12 mouse cellular contexts compared by ENCODE assay signal in the genomic region with DNA sequence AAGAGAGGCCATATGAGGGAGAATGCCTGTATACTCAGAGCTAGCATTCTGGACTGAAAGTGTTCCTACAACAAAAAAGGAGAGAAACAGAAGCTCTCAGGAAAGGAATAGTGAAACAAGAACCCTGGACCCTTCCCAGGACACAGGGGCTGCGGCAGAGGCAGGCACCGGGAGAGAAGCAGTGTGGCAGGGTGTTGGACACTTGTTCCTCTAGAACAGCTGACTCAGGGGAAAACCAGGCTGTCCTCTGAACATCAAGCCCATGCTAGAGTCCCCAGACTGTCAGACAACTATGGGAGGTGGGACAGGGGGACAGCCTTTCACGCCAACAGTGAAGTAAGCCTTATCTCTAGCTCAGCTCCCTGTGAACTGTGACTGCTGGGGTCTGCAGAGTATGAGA. TPM values are rescaled to one million over a fixed set of nuclear protein-coding genes. Genes with fewer than 3 reads are reported as not detected.
A peak's percentile ranks its signal among the peaks of the same experiment; 100 is the strongest.
DNase-seq lines count a peak whose midpoint lies in the region; ATAC-seq and TF ChIP-seq lines count a peak whose summit lies in the region.
"Had no signal": no experiment of that assay in that cellular context is flagged by ENCODE, and none has a peak within 500 bp of the region (broad histone marks: within the 10 kb centered on the region; RNA-seq: fewer than 3 reads in every experiment).

No protein-coding gene starts in this region.

- peaks cover 9% of the 10 kb centered on the region for H3K36me3 ChIP-seq in intestine, embryonic 14.5 days (ENCODE audit: control insufficient read depth, insufficient read depth, low read length)
- H3K36me3 ChIP-seq in intestine, postnatal 0 days (ENCODE audit: control insufficient read depth, insufficient read depth): peaks cover 1% of the 10 kb centered on the region
- peaks cover 3% of the 10 kb centered on the region for H3K36me3 ChIP-seq in embryonic facial prominence, embryonic 11.5 days (replicated peaks; ENCODE audit: control insufficient read depth, insufficient read depth, low read depth, low read length)
- H3K36me3 ChIP-seq in hindbrain, embryonic 16.5 days (ENCODE audit: control insufficient read depth, insufficient read depth, low read length): peaks cover 7% of the 10 kb centered on the region; the same call in 1 of the 2 replicates
- H3K36me3 ChIP-seq in midbrain, embryonic 14.5 days (ENCODE audit: control insufficient read depth, insufficient read depth, low read length): peaks cover 6% of the 10 kb centered on the region

- H3K4me2 ChIP-seq in intestine, embryonic 14.5 days (ENCODE audit: low read length): peak overlapping the region; percentile 90
- H3K4me2 ChIP-seq in intestine, postnatal 0 days (replicated peaks; ENCODE audit: low read depth): no peak overlapping the region
- no peak overlapping the region; the same call in 1 of the 2 replicates for H3K4me2 ChIP-seq in embryonic facial prominence, embryonic 11.5 days (ENCODE audit: low read depth, low read length)
- H3K4me2 ChIP-seq in hindbrain, embryonic 16.5 days (ENCODE audit: low read length): peak overlapping the region; percentile 97
- H3K4me2 ChIP-seq in midbrain, embryonic 14.5 days (ENCODE audit: low read length): peak overlapping the region; percentile 96; the same call in 1 of the 2 replicates

- no peak for TF ChIP-seq CTCF in intestine, postnatal 0 days (IDR thresholded peaks at IDR 0.05; ENCODE audit: low read depth)

- H3K4me3 ChIP-seq in intestine, embryonic 14.5 days (ENCODE audit: low read depth, low read length): no peak overlapping the region
- H3K4me3 ChIP-seq in intestine, postnatal 0 days (ENCODE audit: low read depth, low read length): no peak overlapping the region
- H3K4me3 ChIP-seq in embryonic facial prominence, embryonic 11.5 days (ENCODE audit: low read depth, low read length): no peak overlapping the region
- H3K4me3 ChIP-seq in hindbrain, embryonic 16.5 days (ENCODE audit: low read length): no peak overlapping the region
- H3K4me3 ChIP-seq in midbrain, embryonic 14.5 days (replicated peaks; ENCODE audit: low read depth, low read length): no peak overlapping the region

- no peak overlapping the region for H3K9ac ChIP-seq in intestine, embryonic 14.5 days (ENCODE audit: low read length)
- H3K9ac ChIP-seq in intestine, postnatal 0 days (ENCODE audit: low read depth, low read length): no peak overlapping the region
- H3K9ac ChIP-seq in embryonic facial prominence, embryonic 11.5 days (replicated peaks; ENCODE audit: low read length): no peak overlapping the region; the same call in 1 of the 2 replicates
- peak overlapping the region; percentile 14; the same call in 1 of the 2 replicates for H3K9ac ChIP-seq in hindbrain, embryonic 16.5 days (ENCODE audit: low read depth, low read length)
- no peak overlapping the region for H3K9ac ChIP-seq in midbrain, embryonic 14.5 days (replicated peaks; ENCODE audit: low read length)

- H3K4me1 ChIP-seq in intestine, embryonic 14.5 days (replicated peaks; ENCODE audit: control insufficient read depth, insufficient read depth, low read length): peaks cover 70% of the 10 kb centered on the region
- H3K4me1 ChIP-seq in intestine, postnatal 0 days (replicated peaks; ENCODE audit: control insufficient read depth, insufficient read depth, low read length): peaks cover 15% of the 10 kb centered on the region
- H3K4me1 ChIP-seq in embryonic facial prominence, embryonic 11.5 days (ENCODE audit: control insufficient read depth, insufficient read depth, low read length): peaks cover 33% of the 10 kb centered on the region
- peaks cover 58% of the 10 kb centered on the region for H3K4me1 ChIP-seq in hindbrain, embryonic 16.5 days (ENCODE audit: control insufficient read depth, insufficient read depth, low read depth, low read length)
- H3K4me1 ChIP-seq in midbrain, embryonic 14.5 days (ENCODE audit: control insufficient read depth, insufficient read depth, low read length): peaks cover 62% of the 10 kb centered on the region

- H3K27me3 ChIP-seq in intestine, embryonic 14.5 days (replicated peaks; ENCODE audit: control insufficient read depth, insufficient read depth, low read length): peaks cover 12% of the 10 kb centered on the region; the same call in 1 of the 2 replicates
- peaks cover 14% of the 10 kb centered on the region; the same call in 1 of the 2 replicates for H3K27me3 ChIP-seq in intestine, postnatal 0 days (replicated peaks; ENCODE audit: control insufficient read depth, insufficient read depth, low read length)
- H3K27me3 ChIP-seq in embryonic facial prominence, embryonic 11.5 days (ENCODE audit: control insufficient read depth, insufficient read depth, low read length): no peaks in the 10 kb centered on the region; the same call in 1 of the 2 replicates
- H3K27me3 ChIP-seq in hindbrain, embryonic 16.5 days (replicated peaks; ENCODE audit: control insufficient read depth, insufficient read depth, low read length): no peaks in the 10 kb centered on the region
- H3K27me3 ChIP-seq in midbrain, embryonic 14.5 days (ENCODE audit: control insufficient read depth, insufficient read depth, low read length): peaks cover 15% of the 10 kb centered on the region; the same call in 1 of the 2 replicates

- ATAC-seq in intestine, embryonic 14.5 days (replicated peaks; ENCODE audit: low FRiP score, low TSS enrichment, low read depth): no peak
- ATAC-seq in intestine, postnatal 0 days: no peak
- ATAC-seq in embryonic facial prominence, embryonic 11.5 days (replicated peaks; ENCODE audit: insufficient number of reproducible peaks, low FRiP score, low TSS enrichment, low read depth): no peak
- ATAC-seq in hindbrain, embryonic 16.5 days: no peak
- no peak for ATAC-seq in midbrain, embryonic 14.5 days (ENCODE audit: low FRiP score, low TSS enrichment)

- intact Hi-C loops in heart, postnatal 36 days (cut with DNase I): no loop called here

- WGBS in intestine, embryonic 14.5 days: 83% methylated on average over 3 of the region's 3 CpGs
- 78% methylated on average over 3 of the region's 3 CpGs for WGBS in intestine, postnatal 0 days
- WGBS in embryonic facial prominence, embryonic 11.5 days: 80% methylated on average over 3 of the region's 3 CpGs
- WGBS in hindbrain, embryonic 16.5 days: 77% methylated on average over 3 of the region's 3 CpGs
- WGBS in midbrain, embryonic 14.5 days: 80% methylated on average over 3 of the region's 3 CpGs

- peak overlapping the region; percentile 91; the same call in 1 of the 2 replicates for H3K27ac ChIP-seq in intestine, embryonic 14.5 days (ENCODE audit: low read depth)
- no peak overlapping the region for H3K27ac ChIP-seq in intestine, postnatal 0 days (ENCODE audit: low read depth, low read length)
- H3K27ac ChIP-seq in embryonic facial prominence, embryonic 11.5 days (replicated peaks; ENCODE audit: low read depth, low read length): peak overlapping the region; percentile 88; the same call in 1 of the 2 replicates
- H3K27ac ChIP-seq in hindbrain, embryonic 16.5 days (ENCODE audit: low read depth, low read length): peak overlapping the region; percentile 92; the same call in 1 of the 2 replicates
- H3K27ac ChIP-seq in midbrain, embryonic 14.5 days (replicated peaks; ENCODE audit: low read depth, low read length): 0 out of 2 replicates have a peak overlapping the region, but pooled peaks have one; percentile 20

- no peak for DNase-seq in intestine, embryonic 14.5 days (ENCODE audit: low spot score)
- no peak for DNase-seq in embryonic facial prominence, embryonic 11.5 days (ENCODE audit: low spot score)
- DNase-seq in midbrain, embryonic 14.5 days: no peak
- DNase-seq in layer of hippocampus, postnatal 10 days (ENCODE audit: low spot score in 2 of 2): no peak
- no peak for DNase-seq in spleen, postnatal 4 days (ENCODE audit: low spot score in 2 of 2)
- DNase-seq in heart, postnatal 36 days: no peak
- DNase-seq: adrenal gland, postnatal 25 days; gastrocnemius, postnatal 10 days; heart, postnatal 4 days; lung, postnatal 4 days had no signal

- no peaks in the 10 kb centered on the region for H3K9me3 ChIP-seq in intestine, embryonic 14.5 days (ENCODE audit: control insufficient read depth, low read length)
- H3K9me3 ChIP-seq in intestine, postnatal 0 days (ENCODE audit: control insufficient read depth): no peaks in the 10 kb centered on the region
- no peaks in the 10 kb centered on the region for H3K9me3 ChIP-seq in embryonic facial prominence, embryonic 11.5 days (replicated peaks; ENCODE audit: control insufficient read depth, low read length)
- H3K9me3 ChIP-seq in hindbrain, embryonic 16.5 days (ENCODE audit: control insufficient read depth, low read length): no peaks in the 10 kb centered on the region
- no peaks in the 10 kb centered on the region for H3K9me3 ChIP-seq in midbrain, embryonic 14.5 days (ENCODE audit: control insufficient read depth, low read length)

RNA-seq across cellular contexts. Expression of gene Ntn3, which starts 1.3 kb away (rescaled TPM):
- 7.8 and 8.7 TPM in 2 replicates for polyA plus RNA-seq in intestine, embryonic 14.5 days (2014; fragmentation: Nextera tagmentation; extraction: Ambion mirVana)
- polyA plus RNA-seq in intestine, postnatal 0 days (2015; fragmentation: Nextera tagmentation; extraction: Ambion mirVana): 2.0 and 2.1 TPM in 2 replicates
- 6.2 and 7.1 TPM in 2 replicates for polyA plus RNA-seq in embryonic facial prominence, embryonic 11.5 days (2014; fragmentation: Nextera tagmentation; extraction: Ambion mirVana)
- 4.5 and 4.6 TPM in 2 replicates for polyA plus RNA-seq in hindbrain, embryonic 16.5 days (2015; fragmentation: Nextera tagmentation; extraction: Ambion mirVana)
- 3.1 and 3.4 TPM in 2 replicates for polyA plus RNA-seq in midbrain, embryonic 14.5 days (2014; fragmentation: Nextera tagmentation; extraction: Ambion mirVana)
- 10 to 100 TPM; 13.5 to 14.4 TPM for total RNA-seq in layer of hippocampus, postnatal 10 days (2021)
- under 1 TPM; 0.58 to 0.68 TPM for total RNA-seq in heart, postnatal 36 days (2021)

RNA-seq across cellular contexts. Expression of gene Tbc1d24, which starts 5.2 kb away (rescaled TPM):
- 4.8 and 5.8 TPM in 2 replicates for polyA plus RNA-seq in intestine, embryonic 14.5 days (2014; fragmentation: Nextera tagmentation; extraction: Ambion mirVana)
- polyA plus RNA-seq in intestine, postnatal 0 days (2015; fragmentation: Nextera tagmentation; extraction: Ambion mirVana): 3.1 and 3.4 TPM in 2 replicates
- 3.7 and 5.4 TPM in 2 replicates for polyA plus RNA-seq in embryonic facial prominence, embryonic 11.5 days (2014; fragmentation: Nextera tagmentation; extraction: Ambion mirVana)
- 26.6 and 29.5 TPM in 2 replicates for polyA plus RNA-seq in hindbrain, embryonic 16.5 days (2015; fragmentation: Nextera tagmentation; extraction: Ambion mirVana)
- polyA plus RNA-seq in midbrain, embryonic 14.5 days (2014; fragmentation: Nextera tagmentation; extraction: Ambion mirVana): 25.9 and 27.0 TPM in 2 replicates
- 10 to 100 TPM; 77.7 to 87.8 TPM for total RNA-seq in layer of hippocampus, postnatal 10 days (2021)
- total RNA-seq in heart, postnatal 36 days (2021): 1 to 10 TPM; 8.4 to 9.4 TPM

RNA-seq across cellular contexts. Expression of gene Tedc2, which starts 10.1 kb away (rescaled TPM):
- polyA plus RNA-seq in intestine, embryonic 14.5 days (2014; fragmentation: Nextera tagmentation; extraction: Ambion mirVana): 13.5 and 14.4 TPM in 2 replicates
- 6.8 and 7.3 TPM in 2 replicates for polyA plus RNA-seq in intestine, postnatal 0 days (2015; fragmentation: Nextera tagmentation; extraction: Ambion mirVana)
- polyA plus RNA-seq in embryonic facial prominence, embryonic 11.5 days (2014; fragmentation: Nextera tagmentation; extraction: Ambion mirVana): 16.9 and 21.7 TPM in 2 replicates
- polyA plus RNA-seq in hindbrain, embryonic 16.5 days (2015; fragmentation: Nextera tagmentation; extraction: Ambion mirVana): 8.9 and 10.1 TPM in 2 replicates
- 8.0 and 9.0 TPM in 2 replicates for polyA plus RNA-seq in midbrain, embryonic 14.5 days (2014; fragmentation: Nextera tagmentation; extraction: Ambion mirVana)
- 10 to 100 TPM in 1 of 2 experiments, 1 to 10 TPM in 1; 9.1 to 13.0 TPM for total RNA-seq in layer of hippocampus, postnatal 10 days (2021)
- 1 to 10 TPM; 2.1 to 3.2 TPM for total RNA-seq in heart, postnatal 36 days (2021)

RNA-seq across cellular contexts. Expression of gene Ccnf, which starts 40.7 kb away (rescaled TPM):
- 59.8 and 65.5 TPM in 2 replicates for polyA plus RNA-seq in intestine, embryonic 14.5 days (2014; fragmentation: Nextera tagmentation; extraction: Ambion mirVana)
- 7.8 and 8.6 TPM in 2 replicates for polyA plus RNA-seq in intestine, postnatal 0 days (2015; fragmentation: Nextera tagmentation; extraction: Ambion mirVana)
- polyA plus RNA-seq in embryonic facial prominence, embryonic 11.5 days (2014; fragmentation: Nextera tagmentation; extraction: Ambion mirVana): 99.6 and 101 TPM in 2 replicates
- 14.4 and 17.6 TPM in 2 replicates for polyA plus RNA-seq in hindbrain, embryonic 16.5 days (2015; fragmentation: Nextera tagmentation; extraction: Ambion mirVana)
- 11.1 and 16.6 TPM in 2 replicates for polyA plus RNA-seq in midbrain, embryonic 14.5 days (2014; fragmentation: Nextera tagmentation; extraction: Ambion mirVana)
- 1 to 10 TPM; 7.4 to 7.9 TPM for total RNA-seq in layer of hippocampus, postnatal 10 days (2021)
- total RNA-seq in heart, postnatal 36 days (2021): 1 to 10 TPM in 1 of 2 experiments, under 1 TPM in 1; 0.92 to 1.1 TPM

RNA-seq across cellular contexts. Expression of gene Atp6v0c, which starts 41.1 kb away (rescaled TPM):
- 556 and 564 TPM in 2 replicates for polyA plus RNA-seq in intestine, embryonic 14.5 days (2014; fragmentation: Nextera tagmentation; extraction: Ambion mirVana)
- 1,362 and 1,364 TPM in 2 replicates for polyA plus RNA-seq in intestine, postnatal 0 days (2015; fragmentation: Nextera tagmentation; extraction: Ambion mirVana)
- 384 and 433 TPM in 2 replicates for polyA plus RNA-seq in embryonic facial prominence, embryonic 11.5 days (2014; fragmentation: Nextera tagmentation; extraction: Ambion mirVana)
- 1,653 and 1,817 TPM in 2 replicates for polyA plus RNA-seq in hindbrain, embryonic 16.5 days (2015; fragmentation: Nextera tagmentation; extraction: Ambion mirVana)
- polyA plus RNA-seq in midbrain, embryonic 14.5 days (2014; fragmentation: Nextera tagmentation; extraction: Ambion mirVana): 1,214 and 1,517 TPM in 2 replicates
- total RNA-seq in layer of hippocampus, postnatal 10 days (2021): 1,000 to 10,000 TPM; 1,281 to 1,362 TPM
- total RNA-seq in heart, postnatal 36 days (2021): 100 to 1,000 TPM; 227 to 247 TPM

Comparison
In these comparisons a context has a peak if more than half of its experiments do, and no peak if none do; other contexts are left out.
1. H3K4me2 ChIP-seq: peak in intestine, embryonic 14.5 days (single experiment), hindbrain, embryonic 16.5 days (single experiment) and midbrain, embryonic 14.5 days (single experiment); none in intestine, postnatal 0 days (single experiment) and embryonic facial prominence, embryonic 11.5 days (single experiment).